Mouse (Mus musculus): ENCODE results near the gene Neurl1a. TPM values are rescaled to one million over a fixed set of nuclear protein-coding genes. Genes with fewer than 3 reads are reported as not detected.

The Neurl1a gene
- polyA plus RNA-seq, 1 experiment from 2014 or later = 5.0 TPM

- no peak overlapping the region for H3K4me3 ChIP-seq (ENCODE audit: low read depth, low read length)
- H3K36me3 ChIP-seq (ENCODE audit: control insufficient read depth, insufficient read depth, low read length) = no peaks in the 10 kb centered on the region
- H3K27me3 ChIP-seq (ENCODE audit: control insufficient read depth, insufficient read depth, low read length) = no peaks in the 10 kb centered on the region
- H3K4me1 ChIP-seq (ENCODE audit: control insufficient read depth, insufficient read depth, low read length) = no peaks in the 10 kb centered on the region
- 65% methylated on average over 4 of the region's 4 CpGs for WGBS
- no peak overlapping the region for H3K9ac ChIP-seq (ENCODE audit: low read length)
- H3K4me2 ChIP-seq (ENCODE audit: low read depth) = no peak overlapping the region
- H3K9me3 ChIP-seq (ENCODE audit: control insufficient read depth, low read length) = no peaks in the 10 kb centered on the region
- H3K27ac ChIP-seq (ENCODE audit: low read depth, low read length) = no peak overlapping the region
- DNase-seq (ENCODE audit: low spot score) (no peak), ATAC-seq (ENCODE audit: insufficient read depth, low FRiP score, low TSS enrichment) (no peak)
Observed at GRCm38 (mm10) chr19:47161669-47162068, 17.0 kb upstream of the Neurl1a start.

GRCm38 (mm10) chr19:47163176-47163744 is 15.4 kb upstream of the Neurl1a start:
- no peak overlapping the region for H3K4me3 ChIP-seq (ENCODE audit: low read depth, low read length)
- H3K9me3 ChIP-seq (ENCODE audit: control insufficient read depth, low read length) = no peaks in the 10 kb centered on the region
- no peaks in the 10 kb centered on the region for H3K36me3 ChIP-seq (ENCODE audit: control insufficient read depth, insufficient read depth, low read length)
- no peaks in the 10 kb centered on the region for H3K27me3 ChIP-seq (ENCODE audit: control insufficient read depth, insufficient read depth, low read length)
- no peak for DNase-seq (ENCODE audit: low spot score)
- no peak for ATAC-seq (ENCODE audit: insufficient read depth, low FRiP score, low TSS enrichment)
- WGBS = 94% methylated on average over 6 of the region's 6 CpGs
- H3K9ac ChIP-seq (ENCODE audit: low read length) = no peak overlapping the region
- no peak overlapping the region for H3K4me2 ChIP-seq (ENCODE audit: low read depth)
- H3K4me1 ChIP-seq (ENCODE audit: control insufficient read depth, insufficient read depth, low read length) = no peaks in the 10 kb centered on the region
- no peak overlapping the region for H3K27ac ChIP-seq (ENCODE audit: low read depth, low read length)

GRCm38 (mm10) chr19:47166758-47167157 is 11.9 kb upstream of the Neurl1a start:
- Histone ChIP-seq H3K27ac (ENCODE audit: low read depth, low read length) (no peak overlapping the region), H3K9ac (ENCODE audit: low read length) (no peak overlapping the region), H3K4me2 (ENCODE audit: low read depth) (no peak overlapping the region), H3K4me1 (ENCODE audit: control insufficient read depth, insufficient read depth, low read length) (no peaks in the 10 kb centered on the region), H3K4me3 (ENCODE audit: low read depth, low read length) (no peak overlapping the region), H3K36me3 (ENCODE audit: control insufficient read depth, insufficient read depth, low read length) (no peaks in the 10 kb centered on the region), H3K9me3 (ENCODE audit: control insufficient read depth, low read length) (no peaks in the 10 kb centered on the region), H3K27me3 (ENCODE audit: control insufficient read depth, insufficient read depth, low read length) (no peaks in the 10 kb centered on the region)
- DNase-seq (ENCODE audit: low spot score) (no peak), ATAC-seq (ENCODE audit: insufficient read depth, low FRiP score, low TSS enrichment) (no peak)
- WGBS = 30% methylated on average over 3 of the region's 3 CpGs

GRCm38 (mm10) chr19:47167617-47168214 is 10.9 kb upstream of the Neurl1a start:
- Histone ChIP-seq H3K9me3 (ENCODE audit: control insufficient read depth, low read length) (no peaks in the 10 kb centered on the region), H3K27me3 (ENCODE audit: control insufficient read depth, insufficient read depth, low read length) (no peaks in the 10 kb centered on the region), H3K27ac (ENCODE audit: low read depth, low read length) (no peak overlapping the region), H3K4me2 (ENCODE audit: low read depth) (no peak overlapping the region), H3K4me1 (ENCODE audit: control insufficient read depth, insufficient read depth, low read length) (no peaks in the 10 kb centered on the region), H3K36me3 (ENCODE audit: control insufficient read depth, insufficient read depth, low read length) (no peaks in the 10 kb centered on the region), H3K9ac (ENCODE audit: low read length) (no peak overlapping the region), H3K4me3 (ENCODE audit: low read depth, low read length) (no peak overlapping the region)
- DNase-seq (ENCODE audit: low spot score) (no peak), ATAC-seq (ENCODE audit: insufficient read depth, low FRiP score, low TSS enrichment) (no peak)
- 68% methylated on average over 7 of the region's 7 CpGs for WGBS

- H3K4me1 ChIP-seq (ENCODE audit: control insufficient read depth, insufficient read depth, low read length) = no peaks in the 10 kb centered on the region
- no peaks in the 10 kb centered on the region for H3K9me3 ChIP-seq (ENCODE audit: control insufficient read depth, low read length)
- H3K9ac ChIP-seq (ENCODE audit: low read length) = no peak overlapping the region
- DNase-seq (ENCODE audit: low spot score) (peak; percentile 64), ATAC-seq (ENCODE audit: insufficient read depth, low FRiP score, low TSS enrichment) (no peak)
- H3K4me2 ChIP-seq (ENCODE audit: low read depth) = peak overlapping the region; percentile 17
- H3K27ac ChIP-seq (ENCODE audit: low read depth, low read length) = no peak overlapping the region
- H3K4me3 ChIP-seq (ENCODE audit: low read depth, low read length) = no peak overlapping the region
- 11% methylated on average over 13 of the region's 13 CpGs for WGBS
- no peaks in the 10 kb centered on the region for H3K36me3 ChIP-seq (ENCODE audit: control insufficient read depth, insufficient read depth, low read length)
- no peaks in the 10 kb centered on the region for H3K27me3 ChIP-seq (ENCODE audit: control insufficient read depth, insufficient read depth, low read length)
Observed at GRCm38 (mm10) chr19:47168223-47168622, 10.4 kb upstream of the Neurl1a start.

GRCm38 (mm10) chr19:47168793-47169412 is 9.7 kb upstream of the Neurl1a start:
- no peaks in the 10 kb centered on the region for H3K36me3 ChIP-seq (ENCODE audit: control insufficient read depth, insufficient read depth, low read length)
- H3K4me3 ChIP-seq (ENCODE audit: low read depth, low read length) = no peak overlapping the region
- no peaks in the 10 kb centered on the region for H3K4me1 ChIP-seq (ENCODE audit: control insufficient read depth, insufficient read depth, low read length)
- H3K9ac ChIP-seq (ENCODE audit: low read length) = no peak overlapping the region
- peak overlapping the region; percentile 19 for H3K4me2 ChIP-seq (ENCODE audit: low read depth)
- H3K27me3 ChIP-seq (ENCODE audit: control insufficient read depth, insufficient read depth, low read length) = no peaks in the 10 kb centered on the region
- DNase-seq (ENCODE audit: low spot score) (peak; percentile 83), ATAC-seq (ENCODE audit: insufficient read depth, low FRiP score, low TSS enrichment) (no peak)
- H3K27ac ChIP-seq (ENCODE audit: low read depth, low read length) = no peak overlapping the region
- H3K9me3 ChIP-seq (ENCODE audit: control insufficient read depth, low read length) = no peaks in the 10 kb centered on the region
- 28% methylated on average over 11 of the region's 11 CpGs for WGBS

GRCm38 (mm10) chr19:47174515-47174914 is 4.1 kb upstream of the Neurl1a start:
- no peak overlapping the region for H3K27ac ChIP-seq (ENCODE audit: low read depth, low read length)
- DNase-seq (ENCODE audit: low spot score) = no peak
- H3K4me2 ChIP-seq (ENCODE audit: low read depth) = no peak overlapping the region
- whole genome bisulfite sequencing = 65% methylated on average over 3 of the region's 3 CpGs
- peaks cover 8% of the 10 kb centered on the region; the same call in 1 of the 2 replicates for H3K4me1 ChIP-seq (ENCODE audit: control insufficient read depth, insufficient read depth, low read length)
- no peak overlapping the region for H3K4me3 ChIP-seq (ENCODE audit: low read depth, low read length)
- peaks cover 17% of the 10 kb centered on the region for H3K27me3 ChIP-seq (ENCODE audit: control insufficient read depth, insufficient read depth, low read length)
- H3K9me3 ChIP-seq (ENCODE audit: control insufficient read depth, low read length) = no peaks in the 10 kb centered on the region
- ATAC-seq (ENCODE audit: insufficient read depth, low FRiP score, low TSS enrichment) = no peak
- no peak overlapping the region for H3K9ac ChIP-seq (ENCODE audit: low read length)
- no peaks in the 10 kb centered on the region for H3K36me3 ChIP-seq (ENCODE audit: control insufficient read depth, insufficient read depth, low read length)

- WGBS = 53% methylated on average over 2 of the region's 2 CpGs
- Histone ChIP-seq H3K27ac (ENCODE audit: low read depth, low read length) (no peak overlapping the region), H3K36me3 (ENCODE audit: control insufficient read depth, insufficient read depth, low read length) (no peaks in the 10 kb centered on the region), H3K9me3 (ENCODE audit: control insufficient read depth, low read length) (no peaks in the 10 kb centered on the region), H3K4me3 (ENCODE audit: low read depth, low read length) (no peak overlapping the region), H3K4me1 (ENCODE audit: control insufficient read depth, insufficient read depth, low read length) (peaks cover 13% of the 10 kb centered on the region; the same call in 1 of the 2 replicates), H3K27me3 (ENCODE audit: control insufficient read depth, insufficient read depth, low read length) (peaks cover 26% of the 10 kb centered on the region), H3K4me2 (ENCODE audit: low read depth) (no peak overlapping the region), H3K9ac (ENCODE audit: low read length) (no peak overlapping the region)
- ATAC-seq (ENCODE audit: insufficient read depth, low FRiP score, low TSS enrichment) = no peak
- peak; percentile 5 for DNase-seq (ENCODE audit: low spot score)
Observed at GRCm38 (mm10) chr19:47175472-47175871, 3.1 kb upstream of the Neurl1a start.
